Mouse (Mus musculus): ENCODE results near the gene Pogz. TPM values are rescaled to one million over a fixed set of nuclear protein-coding genes. Genes with fewer than 3 reads are reported as not detected.

Pogz gene
- 23.8 and 24.1 TPM in 2 replicates for polyA plus RNA-seq (2014; fragmentation: Nextera tagmentation; extraction: Ambion mirVana)

DNA sequence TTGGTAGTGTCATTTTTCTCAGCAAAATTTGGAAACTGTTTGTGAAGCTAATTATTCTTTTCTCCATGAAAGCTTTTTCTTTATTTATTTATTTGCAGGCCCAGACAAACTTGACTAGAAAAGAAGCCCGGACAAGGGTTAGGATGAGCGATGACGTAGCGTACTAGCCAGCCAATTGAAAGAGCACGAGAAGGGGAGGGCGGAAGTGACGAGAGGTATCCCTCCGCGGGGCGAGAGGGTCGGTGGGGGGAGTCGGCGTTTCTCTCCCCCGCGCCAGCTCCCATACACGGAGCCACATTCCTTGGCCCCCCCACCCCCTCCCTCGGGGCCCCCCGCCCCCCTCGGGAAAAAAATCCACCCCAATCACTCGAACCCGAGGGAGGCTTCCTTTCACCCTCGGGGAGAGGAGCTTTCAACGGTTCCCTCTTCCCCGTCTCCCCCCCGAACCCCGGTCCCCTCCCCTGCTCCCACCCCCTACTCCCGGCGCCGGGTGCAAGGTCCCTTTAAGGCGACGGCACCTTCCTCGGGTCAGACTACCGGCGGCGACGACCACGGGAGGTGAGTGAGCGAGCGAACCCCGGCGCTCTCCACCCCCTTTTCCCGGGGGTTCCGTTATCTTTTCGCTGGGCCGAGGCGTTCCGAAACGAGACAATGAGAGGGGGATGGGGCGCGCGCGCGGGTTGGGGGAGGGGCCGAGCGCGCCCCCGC lies at the start of gene Pogz:
Gene Pogz (plus strand): TSS at position 385 of the 708 bp plus-strand sequence.
- peak within 1 kb of the TSS; percentile 87 for H3K4me2 ChIP-seq (replicated peaks)
- peak; percentile 95 for ATAC-seq (ENCODE audit: low FRiP score)
- H3K4me1 ChIP-seq (replicated peaks; ENCODE audit: control insufficient read depth, insufficient read depth, low read length), result peaks cover 23% of the 10 kb centered on the region
- H3K36me3 ChIP-seq (replicated peaks; ENCODE audit: control insufficient read depth, insufficient read depth), result no peaks in the 10 kb centered on the region
- peak within 1 kb of the TSS; percentile 49 for H3K4me3 ChIP-seq (replicated peaks; ENCODE audit: low read length)
- no peaks in the 10 kb centered on the region for H3K27me3 ChIP-seq (ENCODE audit: control insufficient read depth, insufficient read depth, low read length)
- peak within 1 kb of the TSS; percentile 74 for H3K9ac ChIP-seq
- under 1% methylated on average over 50 of the region's 57 CpGs for WGBS
- DNase-seq (ENCODE audit: low spot score), result peak; percentile 97
- H3K9me3 ChIP-seq (ENCODE audit: control insufficient read depth, low read length), result no peaks in the 10 kb centered on the region
- peak within 1 kb of the TSS; percentile 97 for H3K27ac ChIP-seq

DNA sequence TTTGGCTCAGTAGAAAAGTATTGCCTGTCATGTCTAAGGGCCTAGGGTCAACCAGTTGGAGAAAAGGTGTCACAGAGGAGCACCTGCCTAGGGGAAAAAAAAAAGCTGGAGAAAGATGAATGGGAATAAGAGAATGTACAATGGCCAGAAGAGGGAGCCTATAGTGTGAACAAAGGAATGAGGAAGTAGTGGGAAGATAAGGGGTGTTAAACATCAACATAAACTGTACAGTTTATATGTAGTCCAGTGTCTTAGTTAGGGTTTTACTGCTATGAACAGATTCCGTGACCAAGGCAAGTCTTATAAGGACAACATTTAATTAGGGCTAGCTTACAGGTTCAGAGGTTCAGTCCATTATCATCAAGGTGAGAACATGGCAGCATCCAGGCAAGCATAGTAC lies 48.3 kb upstream of the Pogz start:
- Histone ChIP-seq H3K9ac (no peak overlapping the region), H3K27me3 (ENCODE audit: control insufficient read depth, insufficient read depth, low read length) (no peaks in the 10 kb centered on the region), H3K9me3 (ENCODE audit: control insufficient read depth, low read length) (no peaks in the 10 kb centered on the region), H3K4me1 (replicated peaks; ENCODE audit: control insufficient read depth, insufficient read depth, low read length) (peaks cover 17% of the 10 kb centered on the region; the same call in 1 of the 2 replicates), H3K4me3 (replicated peaks; ENCODE audit: low read length) (no peak overlapping the region), H3K4me2 (replicated peaks) (no peak overlapping the region), H3K36me3 (replicated peaks; ENCODE audit: control insufficient read depth, insufficient read depth) (no peaks in the 10 kb centered on the region), H3K27ac (no peak overlapping the region)
- DNase-seq (ENCODE audit: low spot score), result no peak
- WGBS, result 91% methylated on average over 1 of the region's 1 CpGs
- ATAC-seq (ENCODE audit: low FRiP score), result no peak

DNA sequence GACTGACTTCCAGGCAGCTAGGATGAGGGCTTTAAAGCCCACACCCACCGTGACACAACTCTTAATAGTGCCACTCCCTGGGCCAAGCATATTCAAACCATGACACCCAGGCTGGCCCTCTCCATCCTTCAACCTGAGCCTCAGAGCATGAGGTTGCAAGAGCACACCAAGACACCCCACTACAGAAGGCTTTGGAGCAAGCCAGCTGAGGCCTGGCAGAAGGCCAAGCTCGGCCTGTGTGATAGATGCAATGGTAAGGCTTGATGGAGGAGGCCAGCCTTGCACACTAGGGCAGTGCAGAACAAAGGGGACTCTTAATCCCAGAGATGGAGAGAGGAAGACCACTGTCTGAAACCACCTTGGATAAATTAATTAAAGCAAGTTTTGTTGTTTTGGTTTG lies 47.9 kb upstream of the Pogz start:
- peaks cover 17% of the 10 kb centered on the region; the same call in 1 of the 2 replicates for H3K4me1 ChIP-seq (replicated peaks; ENCODE audit: control insufficient read depth, insufficient read depth, low read length)
- no peak for DNase-seq (ENCODE audit: low spot score)
- H3K9me3 ChIP-seq (ENCODE audit: control insufficient read depth, low read length), result no peaks in the 10 kb centered on the region
- no peak overlapping the region for H3K4me3 ChIP-seq (replicated peaks; ENCODE audit: low read length)
- no peak for ATAC-seq (ENCODE audit: low FRiP score)
- H3K27me3 ChIP-seq (ENCODE audit: control insufficient read depth, insufficient read depth, low read length), result no peaks in the 10 kb centered on the region
- H3K36me3 ChIP-seq (replicated peaks; ENCODE audit: control insufficient read depth, insufficient read depth), result no peaks in the 10 kb centered on the region
- H3K27ac ChIP-seq, result no peak overlapping the region
- H3K9ac ChIP-seq, result no peak overlapping the region
- no peak overlapping the region for H3K4me2 ChIP-seq (replicated peaks)
- 79% methylated on average over 2 of the region's 2 CpGs for WGBS

DNA sequence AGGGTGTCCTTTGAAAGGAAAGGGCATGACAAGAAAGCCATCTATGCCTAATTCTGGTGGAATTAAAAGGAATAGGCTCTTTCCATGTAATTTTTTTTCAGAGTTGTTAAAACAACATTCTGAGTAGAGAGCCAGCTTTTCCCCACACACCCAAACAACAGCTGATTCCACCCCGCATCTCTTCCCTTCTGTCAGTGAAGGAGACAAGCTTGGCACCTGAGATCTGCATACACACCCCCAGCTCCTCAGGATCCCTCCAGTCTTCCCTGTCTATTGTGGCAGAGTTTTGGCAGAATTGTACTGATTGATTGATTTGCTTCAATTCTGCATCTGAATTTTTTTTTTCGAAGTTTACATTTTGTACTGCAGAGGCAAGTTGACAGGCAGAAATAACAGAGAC lies 45.1 kb upstream of the Pogz start:
- Histone ChIP-seq H3K27ac (no peak overlapping the region), H3K4me3 (replicated peaks; ENCODE audit: low read length) (no peak overlapping the region), H3K4me2 (replicated peaks) (no peak overlapping the region), H3K9ac (no peak overlapping the region), H3K9me3 (ENCODE audit: control insufficient read depth, low read length) (no peaks in the 10 kb centered on the region), H3K27me3 (ENCODE audit: control insufficient read depth, insufficient read depth, low read length) (no peaks in the 10 kb centered on the region), H3K36me3 (replicated peaks; ENCODE audit: control insufficient read depth, insufficient read depth) (no peaks in the 10 kb centered on the region), H3K4me1 (replicated peaks; ENCODE audit: control insufficient read depth, insufficient read depth, low read length) (peaks cover 6% of the 10 kb centered on the region; the same call in 1 of the 2 replicates)
- DNase-seq (ENCODE audit: low spot score), result no peak
- 81% methylated on average over 2 of the region's 2 CpGs for WGBS
- no peak for ATAC-seq (ENCODE audit: low FRiP score)

DNA sequence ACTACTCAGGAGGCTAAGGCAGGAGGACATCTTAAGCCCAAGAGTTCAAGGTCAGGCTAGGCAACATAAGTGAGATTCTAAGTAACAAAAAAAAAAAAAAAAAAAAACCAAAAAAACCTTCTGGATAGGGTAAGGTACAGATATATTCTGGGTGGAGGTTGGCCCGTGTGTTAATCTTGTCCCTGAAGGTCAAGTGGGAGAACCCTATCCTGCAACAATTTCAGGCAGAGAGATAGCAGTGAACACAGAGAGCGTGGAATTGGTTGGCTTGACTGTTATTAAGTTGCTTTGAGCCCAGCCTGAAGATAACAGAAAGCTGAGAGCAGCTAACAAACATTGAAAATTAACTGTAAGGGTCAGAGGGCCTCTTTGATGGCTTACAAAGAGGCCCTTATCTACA lies 43.7 kb upstream of the Pogz start:
- H3K9ac ChIP-seq, result no peak overlapping the region
- H3K4me3 ChIP-seq (replicated peaks; ENCODE audit: low read length), result no peak overlapping the region
- H3K4me1 ChIP-seq (replicated peaks; ENCODE audit: control insufficient read depth, insufficient read depth, low read length), result no peaks in the 10 kb centered on the region
- no peak overlapping the region for H3K27ac ChIP-seq
- H3K4me2 ChIP-seq (replicated peaks), result no peak overlapping the region
- no peaks in the 10 kb centered on the region for H3K9me3 ChIP-seq (ENCODE audit: control insufficient read depth, low read length)
- ATAC-seq (ENCODE audit: low FRiP score), result no peak
- no peaks in the 10 kb centered on the region for H3K36me3 ChIP-seq (replicated peaks; ENCODE audit: control insufficient read depth, insufficient read depth)
- WGBS, result 96% methylated on average over 2 of the region's 2 CpGs
- no peak for DNase-seq (ENCODE audit: low spot score)
- no peaks in the 10 kb centered on the region for H3K27me3 ChIP-seq (ENCODE audit: control insufficient read depth, insufficient read depth, low read length)

DNA sequence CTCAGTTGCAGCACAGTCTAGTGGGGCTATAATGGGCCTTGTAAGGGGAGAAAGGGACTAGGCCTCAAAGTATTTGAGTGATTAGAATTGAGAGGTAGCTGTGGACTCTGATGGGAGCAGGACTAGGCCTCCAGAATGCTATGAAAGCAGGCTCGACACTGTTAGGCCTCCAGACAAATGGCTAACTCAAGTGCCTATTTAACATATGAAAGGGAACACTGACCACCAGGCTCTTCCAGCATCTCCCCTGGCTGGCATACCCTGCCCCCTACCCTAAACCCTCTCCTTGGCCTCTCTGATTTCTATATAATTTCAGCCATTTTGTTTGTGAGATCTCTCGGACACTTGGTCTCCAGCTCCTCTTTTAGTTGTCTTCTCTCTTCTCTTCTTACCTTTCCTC lies 43.0 kb upstream of the Pogz start:
- Histone ChIP-seq H3K9me3 (ENCODE audit: control insufficient read depth, low read length) (no peaks in the 10 kb centered on the region), H3K36me3 (replicated peaks; ENCODE audit: control insufficient read depth, insufficient read depth) (no peaks in the 10 kb centered on the region), H3K4me3 (replicated peaks; ENCODE audit: low read length) (no peak overlapping the region), H3K27ac (no peak overlapping the region), H3K4me1 (replicated peaks; ENCODE audit: control insufficient read depth, insufficient read depth, low read length) (no peaks in the 10 kb centered on the region), H3K27me3 (ENCODE audit: control insufficient read depth, insufficient read depth, low read length) (no peaks in the 10 kb centered on the region), H3K4me2 (replicated peaks) (no peak overlapping the region), H3K9ac (no peak overlapping the region)
- ATAC-seq (ENCODE audit: low FRiP score), result no peak
- no peak for DNase-seq (ENCODE audit: low spot score)
- WGBS, result 55% methylated on average over 2 of the region's 2 CpGs

DNA sequence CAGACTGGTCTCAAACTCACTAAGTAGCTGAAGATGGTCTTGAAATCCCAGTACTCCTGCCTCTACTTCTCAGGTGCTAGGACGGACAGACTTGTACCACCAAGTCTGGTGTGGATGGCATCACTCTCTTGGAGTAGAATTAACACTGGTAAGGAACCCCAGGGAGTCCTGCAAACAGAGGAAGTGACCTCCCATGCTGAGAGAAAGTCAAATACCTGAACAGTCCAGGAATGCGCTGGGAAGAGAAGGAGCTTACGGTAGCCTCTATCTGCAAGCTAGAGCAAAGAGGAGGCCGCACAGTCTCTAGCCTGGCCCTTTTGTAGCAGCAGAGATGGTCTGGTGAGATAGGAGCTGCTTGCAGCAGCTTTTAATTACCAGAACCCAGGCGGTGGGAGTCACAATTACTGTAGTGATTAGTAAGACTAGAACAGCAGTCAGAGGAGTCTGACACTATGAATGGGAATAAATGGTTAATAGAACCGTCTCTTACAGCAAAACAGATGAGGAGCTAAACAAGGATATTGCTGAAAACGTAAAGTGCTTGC lies 41.7 kb upstream of the Pogz start:
- Histone ChIP-seq H3K9me3 (ENCODE audit: control insufficient read depth, low read length) (no peaks in the 10 kb centered on the region), H3K27ac (no peak overlapping the region), H3K4me1 (replicated peaks; ENCODE audit: control insufficient read depth, insufficient read depth, low read length) (no peaks in the 10 kb centered on the region), H3K9ac (no peak overlapping the region), H3K4me3 (replicated peaks; ENCODE audit: low read length) (no peak overlapping the region), H3K4me2 (replicated peaks) (no peak overlapping the region), H3K36me3 (replicated peaks; ENCODE audit: control insufficient read depth, insufficient read depth) (no peaks in the 10 kb centered on the region), H3K27me3 (ENCODE audit: control insufficient read depth, insufficient read depth, low read length) (no peaks in the 10 kb centered on the region)
- WGBS, result 58% methylated on average over 7 of the region's 7 CpGs
- ATAC-seq (ENCODE audit: low FRiP score) (no peak), DNase-seq (ENCODE audit: low spot score) (no peak)

DNA sequence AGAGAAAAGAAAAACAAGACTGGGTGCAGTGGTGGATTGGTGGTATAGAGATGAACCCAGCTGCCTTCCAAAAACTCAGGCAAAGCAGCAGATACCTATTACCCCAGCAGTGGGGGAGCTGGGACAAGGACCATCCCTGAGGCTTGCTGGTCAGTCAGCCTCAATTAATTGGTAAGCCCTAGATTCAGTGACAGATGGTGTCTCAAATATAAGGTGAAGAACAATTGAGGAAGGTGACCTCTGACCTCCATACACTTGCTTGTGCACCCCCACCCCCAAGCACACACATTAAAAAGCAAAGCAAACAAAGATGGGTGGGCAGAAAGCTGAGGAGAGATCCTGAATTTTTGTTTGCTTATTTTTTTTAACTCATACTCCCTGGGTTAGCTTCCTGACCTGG lies 41.2 kb upstream of the Pogz start:
- no peak for ATAC-seq (ENCODE audit: low FRiP score)
- no peak for DNase-seq (ENCODE audit: low spot score)
- H3K27me3 ChIP-seq (ENCODE audit: control insufficient read depth, insufficient read depth, low read length), result no peaks in the 10 kb centered on the region

DNA sequence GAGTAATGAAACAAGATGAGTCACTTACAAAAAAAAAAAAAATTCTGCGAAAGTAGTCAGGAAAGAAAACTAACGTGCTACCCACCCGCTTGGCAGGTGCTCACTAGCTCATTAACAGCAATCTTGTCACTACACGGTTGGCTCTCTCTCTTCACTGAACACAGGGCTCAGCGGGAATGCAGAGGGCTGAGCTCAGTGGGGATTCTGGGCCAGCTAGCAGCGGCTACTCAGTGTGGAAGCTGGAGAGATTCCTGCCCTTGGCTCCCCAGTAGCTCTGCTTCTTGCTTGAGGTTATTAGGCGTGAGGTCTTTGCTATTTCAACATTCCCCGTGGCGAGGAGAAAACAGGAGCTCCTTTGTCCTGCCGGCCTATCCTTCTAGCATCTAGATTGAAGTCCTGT lies 33.2 kb upstream of the Pogz start:
- ATAC-seq (ENCODE audit: low FRiP score) (no peak), DNase-seq (ENCODE audit: low spot score) (no peak)
- Histone ChIP-seq H3K4me2 (replicated peaks) (no peak overlapping the region), H3K4me3 (replicated peaks; ENCODE audit: low read length) (no peak overlapping the region), H3K36me3 (replicated peaks; ENCODE audit: control insufficient read depth, insufficient read depth) (no peaks in the 10 kb centered on the region), H3K9ac (no peak overlapping the region), H3K27ac (no peak overlapping the region), H3K4me1 (replicated peaks; ENCODE audit: control insufficient read depth, insufficient read depth, low read length) (no peaks in the 10 kb centered on the region), H3K9me3 (ENCODE audit: control insufficient read depth, low read length) (no peaks in the 10 kb centered on the region), H3K27me3 (ENCODE audit: control insufficient read depth, insufficient read depth, low read length) (no peaks in the 10 kb centered on the region)
- 5% methylated on average over 10 of the region's 10 CpGs for WGBS

More for the DNA sequence above, 41.2 kb upstream of the Pogz start:
- Histone ChIP-seq H3K27ac (no peak overlapping the region), H3K9me3 (ENCODE audit: control insufficient read depth, low read length) (no peaks in the 10 kb centered on the region), H3K36me3 (replicated peaks; ENCODE audit: control insufficient read depth, insufficient read depth) (no peaks in the 10 kb centered on the region), H3K4me3 (replicated peaks; ENCODE audit: low read length) (no peak overlapping the region), H3K4me2 (replicated peaks) (no peak overlapping the region), H3K4me1 (replicated peaks; ENCODE audit: control insufficient read depth, insufficient read depth, low read length) (no peaks in the 10 kb centered on the region), H3K9ac (no peak overlapping the region)

Measured in hindbrain, embryonic 14.5 days (tissue).